Mouse (Mus musculus) limb, embryonic 15.5 days (tissue): ENCODE measurements around the gene Siah1b. TPM values are rescaled to one million over a fixed set of nuclear protein-coding genes. Genes with fewer than 3 reads are reported as not detected.

Experiments used
- ATAC-seq: fragments of 200-750 bp; cut with Nextera tagmentation; 2 replicates; pipeline ENCODE4 v1.8.0; 2017; ENCODE audit warnings: low read depth, moderate TSS enrichment; ENCODE audit not compliant: insufficient number of reproducible peaks, low FRiP score, low TSS enrichment
- H3K27ac ChIP-seq: fragments of 300-500 bp; sonication (generic); 2 replicates; pipeline ENCODE4 v1.5.1; 2015; ENCODE audit warnings: moderate library complexity, mild to moderate bottlenecking, inconsistent platforms
- H3K27me3 ChIP-seq: fragments of 300-500 bp; sonication (generic); 2 replicates; pipeline ENCODE4 v1.6.1; 2015; ENCODE audit warnings: inconsistent platforms
- H3K36me3 ChIP-seq: fragments of 300-500 bp; sonication (generic); 2 replicates; pipeline ENCODE4 v1.6.1; 2015; ENCODE audit warnings: inconsistent platforms
- H3K4me1 ChIP-seq: fragments of 300-500 bp; sonication (generic); 2 replicates; pipeline ENCODE4 v1.6.1; 2015; ENCODE audit warnings: inconsistent platforms
- H3K4me2 ChIP-seq: fragments of 300-500 bp; sonication (generic); 2 replicates; pipeline ENCODE4 v1.6.1; 2015; ENCODE audit warnings: mild to moderate bottlenecking, inconsistent platforms
- H3K4me3 ChIP-seq: fragments of 300-500 bp; sonication (generic); 2 replicates; pipeline ENCODE4 v1.5.1; 2015; ENCODE audit warnings: mild to moderate bottlenecking, inconsistent platforms
- H3K9ac ChIP-seq: fragments of 300-500 bp; sonication (generic); 2 replicates; pipeline ENCODE4 v1.6.1; 2015; ENCODE audit warnings: inconsistent platforms
- H3K9me3 ChIP-seq: fragments of 300-500 bp; sonication (generic); 2 replicates; pipeline ENCODE4 v1.6.1; 2016; ENCODE audit warnings: inconsistent platforms
- WGBS: fragments of 180-500 bp; shearing (Covaris S2); methylation state at CpG from one replicate; pipeline ENCODE4 v1.1.7; 2015; 5-methylcytosine and 5-hydroxymethylcytosine counted together
- polyA plus RNA-seq: library from polyadenylated mRNA; unstranded; fragments of >200 nt; fragmentation: Nextera tagmentation; extraction: Ambion mirVana; gene quantifications from 2 replicates; pipeline ENCODE4 v1.2.1, GENCODE M21; 2015

Siah1b gene
- polyA plus RNA-seq, 1 experiment from 2014 or later, result 21.1 TPM

GRCm38 (mm10) chrX:164027607-164028289 is 48.5 kb downstream of the Siah1b start, which contains the start of gene Car5b:
Gene Car5b (minus strand): TSS chrX:164027997.
- WGBS, result 13% methylated on average over 22 of the region's 22 CpGs
- H3K9me3 ChIP-seq, result no peaks in the 10 kb centered on the region
- H3K4me2 ChIP-seq, result peak within 1 kb of the TSS; percentile 49
- ATAC-seq, result peak; percentile 89
- no peaks in the 10 kb centered on the region for H3K4me1 ChIP-seq
- no peak within 1 kb of the TSS for H3K9ac ChIP-seq
- H3K36me3 ChIP-seq, result no peaks in the 10 kb centered on the region
- H3K4me3 ChIP-seq, result peak within 1 kb of the TSS; percentile 41
- H3K27me3 ChIP-seq, result no peaks in the 10 kb centered on the region
- H3K27ac ChIP-seq, result no peak within 1 kb of the TSS

Other genes starting within 250 kb of the Siah1b start
- gene Ap1s2, start 167.5 kb downstream of the Siah1b start, polyA plus RNA-seq, result 33.0 and 33.7 TPM in 2 replicates
- 57.6 and 58.9 TPM in 2 replicates for gene Zrsr2, start 117.8 kb downstream of the Siah1b start, polyA plus RNA-seq
- gene Car5b, start 48.5 kb downstream of the Siah1b start, polyA plus RNA-seq, result 1.0 and 1.2 TPM in 2 replicates
- 0.19 TPM in 1 of 2 replicates, not detected in the other for gene Cltrn, start 12.3 kb upstream of the Siah1b start, polyA plus RNA-seq
- gene Ace2, start 62.8 kb upstream of the Siah1b start, polyA plus RNA-seq, result 15.6 and 16.2 TPM in 2 replicates
- gene Bmx, start 181.7 kb upstream of the Siah1b start, polyA plus RNA-seq, result 0.56 and 0.84 TPM in 2 replicates
- 6.9 and 8.5 TPM in 2 replicates for gene Pir, start 192.9 kb upstream of the Siah1b start, polyA plus RNA-seq